Mouse (Mus musculus) liver, postnatal 0 days (tissue): ENCODE measurements around the gene Rhbdf2. TPM values are rescaled to one million over a fixed set of nuclear protein-coding genes. Genes with fewer than 3 reads are reported as not detected.

ENCODE experiments used
- ATAC-seq: fragments of 200-750 bp; cut with Nextera tagmentation; 2 replicates; pipeline ENCODE4 v1.8.0; 2017; ENCODE audit warnings: mild to moderate bottlenecking, moderate library complexity
- DNase-seq: peaks from one replicate; pipeline ENCODE4 v3.0.0-alpha.2; 2016
- H3K27ac ChIP-seq: fragments of 300-500 bp; sonication (generic); 2 replicates; pipeline ENCODE4 v1.5.1; 2014; ENCODE audit warnings: antibody characterized with exemption, moderate library complexity, mild to moderate bottlenecking, low read depth
- H3K27me3 ChIP-seq: fragments of 300-500 bp; sonication (generic); 2 replicates; pipeline ENCODE4 v1.6.1; 2014; ENCODE audit warnings: low read length, control low read depth, mixed read lengths; ENCODE audit not compliant: insufficient read depth
- H3K36me3 ChIP-seq: fragments of 300-500 bp; sonication (generic); replicated peaks from 2 replicates; pipeline ENCODE4 v1.6.1; 2014; ENCODE audit warnings: mild to moderate bottlenecking, control low read depth, low read length, moderate library complexity, mixed read lengths; ENCODE audit not compliant: insufficient read depth
- H3K4me1 ChIP-seq: fragments of 300-500 bp; sonication (generic); 2 replicates; pipeline ENCODE4 v1.6.1; 2014; ENCODE audit warnings: antibody characterized with exemption, mild to moderate bottlenecking, control low read depth; ENCODE audit not compliant: insufficient read depth
- H3K4me2 ChIP-seq: fragments of 300-500 bp; sonication (generic); 2 replicates; pipeline ENCODE4 v1.6.1; 2014; ENCODE audit warnings: low read depth, mild to moderate bottlenecking, low read length, moderate library complexity, mixed read lengths
- H3K4me3 ChIP-seq: fragments of 300-500 bp; sonication (generic); 2 replicates; pipeline ENCODE4 v1.5.1; 2014; ENCODE audit warnings: low read depth, low read length
- H3K9ac ChIP-seq: fragments of 300-500 bp; sonication (generic); replicated peaks from 2 replicates; pipeline ENCODE4 v1.6.1; 2014; ENCODE audit warnings: mild to moderate bottlenecking, moderate library complexity
- H3K9me3 ChIP-seq: fragments of 300-500 bp; sonication (generic); 2 replicates; pipeline ENCODE4 v1.6.1; 2016; ENCODE audit warnings: mild to moderate bottlenecking, control low read depth, low read length, mixed read lengths
- CTCF ChIP-seq: sonication (generic); IDR thresholded peaks from 2 replicates; pipeline ENCODE4 v1.5.1; 2016; ENCODE audit warnings: antibody characterized with exemption, low read depth
- EP300 ChIP-seq: IDR thresholded peaks from 2 replicates; pipeline ENCODE4 v1.6.1; 2016; ENCODE audit warnings: antibody characterized with exemption, low read depth, mild to moderate bottlenecking
- WGBS: fragments of 180-500 bp; shearing (Covaris S2); extraction: QIAGEN DNeasy Blood & Tissue Kit; methylation state at CpG from one replicate; pipeline ENCODE4 v1.1.7; 2014; ENCODE audit not compliant: insufficient replicate concordance; 5-methylcytosine and 5-hydroxymethylcytosine counted together
- polyA plus RNA-seq: library from polyadenylated mRNA; unstranded; fragments of >200 nt; fragmentation: Nextera tagmentation; extraction: Ambion mirVana; gene quantifications from 2 replicates; pipeline ENCODE4 v1.2.1, GENCODE M21; 2015

The Rhbdf2 gene
- polyA plus RNA-seq, 1 experiment from 2014 or later: 4.9 TPM

GRCm38 (mm10) chr11:116661291-116661947, 34.6 kb upstream of the Rhbdf2 start:
- no peak for ATAC-seq
- H3K4me1 ChIP-seq: peaks cover 12% of the 10 kb centered on the region
- H3K4me2 ChIP-seq: no peak overlapping the region
- H3K27me3 ChIP-seq: 0 out of 2 replicates have a peak, but pooled peaks cover 7% of the 10 kb centered on the region
- DNase-seq: no peak
- no peaks in the 10 kb centered on the region for H3K9me3 ChIP-seq
- H3K36me3 ChIP-seq: no peaks in the 10 kb centered on the region
- H3K4me3 ChIP-seq: no peak overlapping the region
- no peak overlapping the region for H3K27ac ChIP-seq
- no peak overlapping the region for H3K9ac ChIP-seq
- 35% methylated on average over 13 of the region's 13 CpGs for WGBS
- TF ChIP-seq EP300: no peak
- TF ChIP-seq CTCF: no peak

- no peak overlapping the region for H3K9ac ChIP-seq
- H3K4me1 ChIP-seq: peaks cover 12% of the 10 kb centered on the region
- no peak overlapping the region for H3K27ac ChIP-seq
- ATAC-seq (no peak), DNase-seq (no peak)
- 81% methylated on average over 9 of the region's 9 CpGs for WGBS
- H3K4me3 ChIP-seq: no peak overlapping the region
- no peak for TF ChIP-seq CTCF
- H3K4me2 ChIP-seq: no peak overlapping the region
- H3K27me3 ChIP-seq: 0 out of 2 replicates have a peak, but pooled peaks cover 7% of the 10 kb centered on the region
- no peaks in the 10 kb centered on the region for H3K36me3 ChIP-seq
- H3K9me3 ChIP-seq: no peaks in the 10 kb centered on the region
These were observed 33.4 kb upstream of the Rhbdf2 start for GRCm38 (mm10) chr11:116660181-116660580.

DNA sequence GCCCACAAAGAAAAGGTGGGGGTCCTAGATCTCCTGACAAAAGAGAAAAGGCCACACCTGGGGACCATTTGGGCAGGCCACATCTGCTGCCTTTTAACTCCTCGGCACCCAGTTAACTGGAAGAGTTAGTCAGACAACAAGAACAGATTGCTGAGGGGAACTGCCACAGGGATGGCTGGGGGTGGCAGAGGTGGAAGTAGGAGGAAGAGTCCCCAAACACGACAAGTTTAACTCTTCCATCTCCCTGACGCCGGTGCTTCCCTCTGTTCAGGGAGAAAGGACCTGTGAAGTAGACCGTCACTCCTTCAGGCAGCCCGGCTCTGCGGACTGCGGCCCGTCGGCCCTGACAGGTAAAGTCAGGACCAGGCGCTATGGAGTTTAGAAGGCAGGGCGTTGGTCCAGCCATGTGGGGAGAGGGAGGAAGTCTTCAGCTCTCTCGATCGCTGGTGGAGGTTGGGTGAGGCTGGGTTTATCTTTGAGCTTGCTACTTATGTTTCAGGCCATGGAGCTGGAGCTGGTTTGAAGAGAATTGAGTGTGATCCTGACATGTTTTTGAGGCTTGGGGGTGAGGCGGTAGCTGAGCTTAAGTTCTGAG, 32.3 kb upstream of the Rhbdf2 start:
- no peak for ATAC-seq
- H3K27ac ChIP-seq: no peak overlapping the region
- no peak overlapping the region for H3K9ac ChIP-seq
- WGBS: 79% methylated on average over 15 of the region's 15 CpGs
- no peaks in the 10 kb centered on the region for H3K9me3 ChIP-seq
- H3K4me3 ChIP-seq: no peak overlapping the region
- TF ChIP-seq EP300 (no peak), CTCF (no peak)
- H3K4me1 ChIP-seq: peaks cover 12% of the 10 kb centered on the region
- H3K27me3 ChIP-seq: peaks cover 17% of the 10 kb centered on the region
- no peak for DNase-seq
- no peaks in the 10 kb centered on the region for H3K36me3 ChIP-seq
- no peak overlapping the region for H3K4me2 ChIP-seq

GRCm38 (mm10) chr11:116658238-116658637, 31.4 kb upstream of the Rhbdf2 start:
- TF ChIP-seq CTCF (no peak), EP300 (no peak)
- 63% methylated on average over 10 of the region's 10 CpGs for WGBS
- DNase-seq (no peak), ATAC-seq (no peak)
- Histone ChIP-seq H3K27ac (no peak overlapping the region), H3K36me3 (no peaks in the 10 kb centered on the region), H3K4me2 (peak overlapping the region; percentile 68; the same call in 1 of the 2 replicates), H3K27me3 (peaks cover 25% of the 10 kb centered on the region), H3K9ac (no peak overlapping the region), H3K4me3 (no peak overlapping the region), H3K9me3 (no peaks in the 10 kb centered on the region), H3K4me1 (peaks cover 15% of the 10 kb centered on the region)

GRCm38 (mm10) chr11:116657311-116658223, 30.7 kb upstream of the Rhbdf2 start:
- H3K4me1 ChIP-seq: peaks cover 15% of the 10 kb centered on the region
- peaks cover 29% of the 10 kb centered on the region for H3K27me3 ChIP-seq
- H3K4me2 ChIP-seq: peak overlapping the region; percentile 68
- peak; percentile 92 for ATAC-seq
- peak overlapping the region; percentile 16; the same call in 1 of the 2 replicates for H3K27ac ChIP-seq
- WGBS: 15% methylated on average over 22 of the region's 22 CpGs
- peak; percentile 40 for TF ChIP-seq CTCF
- no peak for TF ChIP-seq EP300
- H3K9ac ChIP-seq: 0 out of 2 replicates have a peak overlapping the region, but pooled peaks have one; percentile 9
- no peaks in the 10 kb centered on the region for H3K9me3 ChIP-seq
- H3K4me3 ChIP-seq: peak overlapping the region; percentile 19; the same call in 1 of the 2 replicates
- no peaks in the 10 kb centered on the region for H3K36me3 ChIP-seq
- DNase-seq: peak; percentile 79
